Mouse (Mus musculus) olfactory bulb, adult 2 months (tissue): ENCODE measurements at regions not wholly inside any gene's neighbourhood (a gene's known extent, or its start where the extent isn't known, plus 50 kb on each side); places are given as distances from the start of the nearest gene placed in this dataset.

ENCODE experiments used
- H3K27ac ChIP-seq: fragments of 200-500 bp; 2 replicates; pipeline ENCODE4 v1.5.1; 2012; ENCODE audit warnings: low read depth, low read length; ENCODE audit not compliant: insufficient read depth
- H3K4me1 ChIP-seq: fragments of 200-500 bp; 2 replicates; pipeline ENCODE4 v1.6.1; 2012; ENCODE audit warnings: low read length; ENCODE audit not compliant: control insufficient read depth, insufficient read depth
- H3K4me3 ChIP-seq: fragments of 200-500 bp; 2 replicates; pipeline ENCODE4 v1.5.1; 2012; ENCODE audit warnings: mild to moderate bottlenecking, low read depth, low read length, moderate library complexity; ENCODE audit not compliant: insufficient read depth
- CTCF ChIP-seq: fragments of 200-500 bp; IDR thresholded peaks from 2 replicates; pipeline ENCODE4 v1.5.1; 2012; ENCODE audit warnings: low read depth, mild to moderate bottlenecking, low read length, moderate library complexity; ENCODE audit not compliant: insufficient read depth
- POLR2A ChIP-seq: fragments of 200-500 bp; IDR thresholded peaks from 2 replicates; pipeline ENCODE4 v1.6.1; 2012; ENCODE audit warnings: mild to moderate bottlenecking, low read depth, low read length, moderate library complexity; ENCODE audit not compliant: insufficient read depth
- WGBS: fragments of 180-500 bp; shearing (Covaris S2); methylation state at CpG from one replicate; pipeline ENCODE4 v1.1.7; 2018; 5-methylcytosine and 5-hydroxymethylcytosine counted together

GRCm38 (mm10) chr2:72557161-72557560 is 81.2 kb downstream of the Cdca7 start:
- H3K27ac ChIP-seq: no peak overlapping the region
- WGBS: 54% methylated on average over 3 of the region's 3 CpGs

GRCm38 (mm10) chr2:72557565-72558260 is 81.8 kb downstream of the Cdca7 start:
- Histone ChIP-seq H3K27ac (no peak overlapping the region), H3K4me3 (no peak overlapping the region), H3K4me1 (no peaks in the 10 kb centered on the region)
- no peak for TF ChIP-seq POLR2A
- no peak for TF ChIP-seq CTCF
- 80% methylated on average over 9 of the region's 9 CpGs for WGBS

More at GRCm38 (mm10) chr2:72557161-72557560, 81.2 kb downstream of the Cdca7 start:
- Histone ChIP-seq H3K4me1 (no peaks in the 10 kb centered on the region), H3K4me3 (no peak overlapping the region)
- no peak for TF ChIP-seq CTCF
- no peak for TF ChIP-seq POLR2A

- no peak for TF ChIP-seq CTCF
- no peak for TF ChIP-seq POLR2A
- Histone ChIP-seq H3K4me3 (no peak overlapping the region), H3K4me1 (no peaks in the 10 kb centered on the region), H3K27ac (no peak overlapping the region)
- WGBS: 81% methylated on average over 5 of the region's 5 CpGs
These were observed 85.4 kb downstream of the Cdca7 start for GRCm38 (mm10) chr2:72561383-72561782.

- no peak for TF ChIP-seq POLR2A
- no peak for TF ChIP-seq CTCF
- Histone ChIP-seq H3K27ac (no peak overlapping the region), H3K4me1 (no peaks in the 10 kb centered on the region), H3K4me3 (no peak overlapping the region)
- 83% methylated on average over 1 of the region's 1 CpGs for WGBS
These were observed 102.4 kb downstream of the Cdca7 start for GRCm38 (mm10) chr2:72578322-72578721.

- H3K4me3 ChIP-seq: no peak overlapping the region
- H3K4me1 ChIP-seq: no peaks in the 10 kb centered on the region
- TF ChIP-seq POLR2A: no peak
- no peak for TF ChIP-seq CTCF
- H3K27ac ChIP-seq: no peak overlapping the region
- 76% methylated on average over 6 of the region's 6 CpGs for WGBS
These were observed 105.2 kb downstream of the Cdca7 start for GRCm38 (mm10) chr2:72581136-72581535.

GRCm38 (mm10) chr2:72588814-72589213 is 112.9 kb downstream of the Cdca7 start:
- 57% methylated on average over 7 of the region's 7 CpGs for WGBS
- 0 out of 2 replicates have a peak, but pooled peaks cover 2% of the 10 kb centered on the region for H3K4me1 ChIP-seq
- no peak overlapping the region for H3K27ac ChIP-seq
- TF ChIP-seq POLR2A (no peak), CTCF (no peak)
- H3K4me3 ChIP-seq: no peak overlapping the region

GRCm38 (mm10) chr2:72592011-72592410 is 116.1 kb downstream of the Cdca7 start:
- Histone ChIP-seq H3K27ac (no peak overlapping the region), H3K4me3 (no peak overlapping the region), H3K4me1 (0 out of 2 replicates have a peak, but pooled peaks cover 2% of the 10 kb centered on the region)
- TF ChIP-seq CTCF: no peak
- TF ChIP-seq POLR2A: no peak
- WGBS: 72% methylated on average over 3 of the region's 3 CpGs

GRCm38 (mm10) chr2:72596994-72597925 is 121.3 kb downstream of the Cdca7 start:
- no peak for TF ChIP-seq POLR2A
- Histone ChIP-seq H3K4me3 (no peak overlapping the region), H3K27ac (no peak overlapping the region), H3K4me1 (no peaks in the 10 kb centered on the region)
- 50% methylated on average over 14 of the region's 14 CpGs for WGBS

GRCm38 (mm10) chr2:72597941-72598340 is 122.0 kb downstream of the Cdca7 start:
- H3K4me3 ChIP-seq: no peak overlapping the region
- H3K27ac ChIP-seq: no peak overlapping the region
- no peak for TF ChIP-seq CTCF
- no peak for TF ChIP-seq POLR2A
- no peaks in the 10 kb centered on the region for H3K4me1 ChIP-seq
- 72% methylated on average over 9 of the region's 9 CpGs for WGBS
